Mouse (Mus musculus) midbrain, embryonic 10.5 days (tissue): Measurements from ENCODE around the gene Olfr718-ps1. TPM values are rescaled to one million over a fixed set of nuclear protein-coding genes. Genes with fewer than 3 reads are reported as not detected.
"Not testable (repeated sequence)": the region's sequence is repeated elsewhere in the genome, so short reads cannot be mapped to it uniquely, and the experiment has no call there.

Source experiments
- DNase-seq: peaks from one replicate; pipeline ENCODE4 v3.0.0-alpha.2; 2017; ENCODE audit warnings: low spot score
- H3K27ac ChIP-seq: fragments of 300-500 bp; sonication (generic); replicated peaks from 2 replicates; pipeline ENCODE4 v1.5.1; 2016; ENCODE audit warnings: mild to moderate bottlenecking
- H3K27me3 ChIP-seq: fragments of 300-500 bp; sonication (generic); 2 replicates; pipeline ENCODE4 v1.6.1; 2016; ENCODE audit warnings: low read depth, mild to moderate bottlenecking; ENCODE audit not compliant: poor library complexity, severe bottlenecking
- H3K36me3 ChIP-seq: fragments of 300-500 bp; sonication (generic); 2 replicates; pipeline ENCODE4 v1.6.1; 2016; ENCODE audit warnings: mild to moderate bottlenecking, moderate library complexity
- H3K4me1 ChIP-seq: fragments of 300-500 bp; sonication (generic); 2 replicates; pipeline ENCODE4 v1.6.1; 2016
- H3K4me3 ChIP-seq: fragments of 300-500 bp; sonication (generic); 2 replicates; pipeline ENCODE4 v1.5.1; 2016; ENCODE audit warnings: mild to moderate bottlenecking, moderate library complexity
- H3K9me3 ChIP-seq: fragments of 300-500 bp; sonication (generic); replicated peaks from 2 replicates; pipeline ENCODE4 v1.6.1; 2016; ENCODE audit warnings: mild to moderate bottlenecking
- WGBS: fragments of 180-500 bp; shearing (Covaris S2); methylation state at CpG from one replicate; pipeline ENCODE4 v1.1.7; 2016; 5-methylcytosine and 5-hydroxymethylcytosine counted together
- polyA plus RNA-seq: library from polyadenylated mRNA; unstranded; fragments of >200 nt; fragmentation: Nextera tagmentation; extraction: Ambion mirVana; gene quantifications from 2 replicates; pipeline ENCODE4 v1.2.1, GENCODE M21; 2016

Gene Olfr718-ps1
- 0.04 TPM in 1 of 2 replicates, not detected in the other for polyA plus RNA-seq

- no peak for DNase-seq
- H3K27ac ChIP-seq, result no peak within 1 kb of the TSS
- H3K4me3 ChIP-seq, result no peak within 1 kb of the TSS
- H3K9me3 ChIP-seq, result peaks cover 26% of the 10 kb centered on the region
- WGBS, result 77% methylated on average over 3 of the region's 3 CpGs
- no peaks in the 10 kb centered on the region for H3K4me1 ChIP-seq
- H3K36me3 ChIP-seq, result no peaks in the 10 kb centered on the region
- H3K27me3 ChIP-seq, result no peaks in the 10 kb centered on the region
Measured at GRCm38 (mm10) chr5:143147481-143147880, at the start of gene Olfr718-ps1. Gene Olfr718-ps1 (minus strand): TSS chr5:143147581.

GRCm38 (mm10) chr5:143196506-143196905 lies 49.1 kb upstream of the Olfr718-ps1 start:
- H3K27me3 ChIP-seq, result no peaks in the 10 kb centered on the region
- no peaks in the 10 kb centered on the region for H3K36me3 ChIP-seq
- no peaks in the 10 kb centered on the region for H3K9me3 ChIP-seq
- no peak for DNase-seq
- WGBS, result 88% methylated on average over 4 of the region's 4 CpGs
- no peak overlapping the region for H3K27ac ChIP-seq
- no peak overlapping the region for H3K4me3 ChIP-seq
- no peaks in the 10 kb centered on the region for H3K4me1 ChIP-seq

- no peaks in the 10 kb centered on the region for H3K9me3 ChIP-seq
- H3K4me3 ChIP-seq, result no peak overlapping the region
- no peak for DNase-seq
- no peaks in the 10 kb centered on the region for H3K4me1 ChIP-seq
- H3K36me3 ChIP-seq, result no peaks in the 10 kb centered on the region
- no peak overlapping the region for H3K27ac ChIP-seq
- WGBS, result 79% methylated on average over 2 of the region's 2 CpGs
- no peaks in the 10 kb centered on the region for H3K27me3 ChIP-seq
Measured at GRCm38 (mm10) chr5:143195166-143195565, 47.8 kb upstream of the Olfr718-ps1 start.

- WGBS, result 77% methylated on average over 8 of the region's 8 CpGs
- not testable (repeated sequence) for H3K36me3 ChIP-seq, DNase-seq
Measured at GRCm38 (mm10) chr5:143194747-143195146, 47.4 kb upstream of the Olfr718-ps1 start.

GRCm38 (mm10) chr5:143192806-143193205 lies 45.4 kb upstream of the Olfr718-ps1 start:
- Histone ChIP-seq H3K36me3 (no peaks in the 10 kb centered on the region), H3K4me3 (no peak overlapping the region), H3K27me3 (no peaks in the 10 kb centered on the region), H3K9me3 (no peaks in the 10 kb centered on the region), H3K27ac (no peak overlapping the region), H3K4me1 (no peaks in the 10 kb centered on the region)
- DNase-seq, result no peak
- WGBS, result 89% methylated on average over 8 of the region's 8 CpGs

More at GRCm38 (mm10) chr5:143194747-143195146, 47.4 kb upstream of the Olfr718-ps1 start:
- not testable (repeated sequence) for H3K4me1 ChIP-seq, H3K4me3 ChIP-seq, H3K27ac ChIP-seq, H3K9me3 ChIP-seq, H3K27me3 ChIP-seq

GRCm38 (mm10) chr5:143188014-143188413 lies 40.6 kb upstream of the Olfr718-ps1 start:
- H3K27me3 ChIP-seq, H3K27ac ChIP-seq, H3K4me1 ChIP-seq, H3K4me3 ChIP-seq, DNase-seq, H3K36me3 ChIP-seq, H3K9me3 ChIP-seq: not testable (repeated sequence)
- WGBS, result 81% methylated on average over 1 of the region's 1 CpGs

GRCm38 (mm10) chr5:143180255-143181076 lies 33.1 kb upstream of the Olfr718-ps1 start, which contains the start of the genes Rbak and Spdye4b:
Gene Rbak (minus strand): TSS chr5:143180775.
Gene Spdye4b (plus strand): TSS chr5:143181017.
- Histone ChIP-seq H3K9me3 (peaks cover 8% of the 10 kb centered on the region), H3K4me3 (peak within 1 kb of the TSS; percentile 79), H3K27ac (peak within 1 kb of the TSS; percentile 87), H3K36me3 (peaks cover 32% of the 10 kb centered on the region), H3K4me1 (peaks cover 21% of the 10 kb centered on the region), H3K27me3 (no peaks in the 10 kb centered on the region)
- peak; percentile 95 for DNase-seq
- WGBS, result under 1% methylated on average over 58 of the region's 58 CpGs

GRCm38 (mm10) chr5:143179179-143179578 lies 31.8 kb upstream of the Olfr718-ps1 start:
- H3K27me3 ChIP-seq, result no peaks in the 10 kb centered on the region
- peaks cover 8% of the 10 kb centered on the region for H3K9me3 ChIP-seq
- DNase-seq, result peak; percentile 17
- peak overlapping the region; percentile 79 for H3K4me3 ChIP-seq
- peaks cover 45% of the 10 kb centered on the region for H3K36me3 ChIP-seq
- WGBS, result 45% methylated on average over 6 of the region's 6 CpGs
- peaks cover 21% of the 10 kb centered on the region for H3K4me1 ChIP-seq
- no peak overlapping the region for H3K27ac ChIP-seq

GRCm38 (mm10) chr5:143177541-143178200 lies 30.3 kb upstream of the Olfr718-ps1 start:
- Histone ChIP-seq H3K27ac (no peak overlapping the region), H3K36me3 (peaks cover 60% of the 10 kb centered on the region), H3K27me3 (no peaks in the 10 kb centered on the region), H3K9me3 (peaks cover 11% of the 10 kb centered on the region), H3K4me3 (no peak overlapping the region), H3K4me1 (peaks cover 21% of the 10 kb centered on the region)
- no peak for DNase-seq
- 86% methylated on average over 3 of the region's 3 CpGs for WGBS

- Histone ChIP-seq H3K27ac (no peak overlapping the region), H3K4me1 (peaks cover 20% of the 10 kb centered on the region), H3K9me3 (peaks cover 11% of the 10 kb centered on the region), H3K4me3 (no peak overlapping the region), H3K36me3 (peaks cover 77% of the 10 kb centered on the region), H3K27me3 (no peaks in the 10 kb centered on the region)
- WGBS, result 94% methylated on average over 4 of the region's 4 CpGs
- no peak for DNase-seq
Measured at GRCm38 (mm10) chr5:143175970-143176369, 28.6 kb upstream of the Olfr718-ps1 start.

- WGBS, result 13% methylated on average over 18 of the region's 18 CpGs
- Histone ChIP-seq H3K27ac (no peak overlapping the region), H3K36me3 (no peaks in the 10 kb centered on the region), H3K27me3 (peaks cover 10% of the 10 kb centered on the region; the same call in 1 of the 2 replicates), H3K4me3 (0 out of 2 replicates have a peak overlapping the region, but pooled peaks have one; percentile 7), H3K4me1 (peaks cover 4% of the 10 kb centered on the region; the same call in 1 of the 2 replicates), H3K9me3 (no peaks in the 10 kb centered on the region)
- no peak for DNase-seq
Measured at GRCm38 (mm10) chr5:143165508-143166070, 18.2 kb upstream of the Olfr718-ps1 start.

GRCm38 (mm10) chr5:143155534-143155933 lies 8.2 kb upstream of the Olfr718-ps1 start:
- H3K9me3 ChIP-seq, result peaks cover 15% of the 10 kb centered on the region
- DNase-seq, result no peak
- H3K4me3 ChIP-seq, result no peak overlapping the region
- no peak overlapping the region for H3K27ac ChIP-seq
- peaks cover 5% of the 10 kb centered on the region for H3K4me1 ChIP-seq
- no peaks in the 10 kb centered on the region for H3K36me3 ChIP-seq
- H3K27me3 ChIP-seq, result peaks cover 46% of the 10 kb centered on the region
- WGBS, result 87% methylated on average over 3 of the region's 3 CpGs
